Mouse (Mus musculus): ENCODE results near the gene Mob3b.
A peak's percentile ranks its signal among the peaks of the same experiment; 100 is the strongest.

The Mob3b gene

DNA sequence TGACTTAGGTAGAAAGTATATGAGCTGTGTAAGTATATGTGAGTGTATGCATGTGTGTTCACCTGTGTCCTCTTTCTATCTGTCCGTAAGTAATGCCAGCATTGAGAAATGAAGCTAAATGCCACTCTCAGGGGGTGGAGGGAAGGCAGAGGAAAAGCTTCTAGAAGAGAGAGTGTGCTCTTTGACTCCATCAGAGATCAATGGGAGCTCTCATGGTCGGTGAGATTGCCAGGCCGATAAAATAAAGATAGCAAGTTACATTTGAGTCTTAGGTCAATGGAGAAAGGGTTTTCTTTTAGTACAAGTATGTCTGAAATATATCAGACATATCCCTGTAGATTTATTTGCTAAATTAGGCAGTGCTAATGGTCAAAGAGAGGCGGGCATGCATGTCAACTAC lies 9.0 kb downstream of the Mob3b start:
- no peak for DNase-seq (ENCODE audit: low read depth, low spot score)

DNA sequence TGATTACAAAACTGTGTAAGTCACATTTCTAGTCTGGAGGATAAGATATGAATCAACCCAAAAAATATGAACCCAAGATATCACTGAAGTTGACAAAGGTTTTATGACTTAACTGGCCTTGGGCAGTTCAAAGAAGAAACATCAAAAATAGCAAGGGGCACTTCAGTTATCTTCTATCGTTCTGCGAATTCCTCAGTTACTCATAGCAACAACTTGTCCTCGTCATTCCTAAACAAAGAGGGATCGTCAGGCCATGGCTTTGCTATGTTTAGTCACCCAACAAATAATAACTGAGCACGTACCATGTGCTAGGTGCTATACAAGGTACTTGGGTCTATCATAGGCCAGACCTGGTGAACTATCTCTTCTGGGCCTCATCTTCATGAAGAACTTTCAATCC lies 10.7 kb downstream of the Mob3b start:
- DNase-seq (ENCODE audit: low read depth, low spot score): no peak

DNA sequence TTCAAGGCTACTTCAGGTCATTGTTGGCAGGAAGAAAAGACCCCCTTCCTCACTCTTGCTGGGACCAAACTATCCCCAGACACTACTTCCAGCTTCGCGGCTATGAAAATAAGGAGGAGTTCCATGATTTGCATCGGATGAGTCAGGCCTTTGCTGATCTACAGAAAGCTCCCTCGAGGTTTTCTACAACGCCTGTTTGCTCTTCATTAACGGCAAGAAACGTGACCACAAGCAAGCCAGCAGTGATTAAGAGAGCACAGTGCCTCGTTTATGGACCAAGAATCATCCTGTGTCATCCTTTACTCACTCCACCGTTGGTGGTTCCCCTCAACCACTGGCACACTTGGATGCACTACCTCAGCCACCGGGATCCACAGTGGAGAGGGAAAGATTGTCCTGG lies 11.6 kb downstream of the Mob3b start:
- no peak for DNase-seq (ENCODE audit: low read depth, low spot score)

DNA sequence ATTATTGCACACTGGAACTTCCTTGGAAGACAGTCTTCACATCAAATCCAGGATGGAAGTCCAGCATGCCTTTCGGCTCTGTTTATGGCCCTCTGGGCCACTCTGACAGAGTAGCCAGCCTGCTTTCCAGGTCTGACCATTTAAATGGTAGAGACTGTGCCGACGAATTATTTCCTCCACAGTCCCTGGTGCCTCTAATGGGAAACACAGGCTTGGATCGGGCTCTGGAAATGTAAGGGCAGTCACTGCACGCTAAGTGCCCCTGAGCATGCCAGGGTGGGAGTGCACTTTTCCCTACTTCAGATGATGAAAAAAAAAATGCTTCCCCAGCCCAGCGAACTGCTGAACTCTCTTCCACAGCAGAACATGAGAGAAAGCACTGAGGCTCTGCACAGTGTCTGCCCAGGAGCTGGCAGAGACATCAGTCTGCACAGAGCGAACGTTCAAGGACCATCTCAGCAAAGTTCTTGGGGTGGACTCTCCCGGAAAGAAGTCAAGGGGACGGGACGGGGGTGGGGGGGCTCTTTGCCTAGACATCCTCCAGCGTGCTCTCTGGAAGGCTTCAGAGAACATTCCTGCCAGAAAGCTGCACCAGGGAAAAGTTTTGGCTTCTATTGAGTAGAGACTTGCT lies 13.7 kb downstream of the Mob3b start:
- DNase-seq (ENCODE audit: low read depth, low spot score): no peak

DNA sequence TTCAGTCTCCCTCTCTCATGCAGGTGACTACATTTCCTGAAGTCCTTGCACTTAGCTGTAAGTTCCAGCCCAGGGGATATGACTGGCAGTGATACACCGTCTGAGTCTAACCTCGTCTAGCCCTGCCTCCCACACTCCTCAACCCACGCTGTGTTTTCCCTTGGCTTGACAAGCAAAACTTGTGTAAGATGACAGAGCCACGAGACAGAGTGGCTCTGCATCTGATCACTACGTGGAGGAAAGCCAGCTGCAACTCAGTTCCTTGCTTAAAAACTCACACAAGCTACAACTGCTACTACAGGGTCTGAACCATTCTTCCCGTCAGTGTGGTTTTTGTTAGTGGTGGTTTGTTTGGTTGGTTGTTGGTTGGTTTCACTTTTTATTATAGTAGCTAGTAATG lies 17.0 kb downstream of the Mob3b start:
- no peak for DNase-seq (ENCODE audit: low read depth, low spot score)

DNA sequence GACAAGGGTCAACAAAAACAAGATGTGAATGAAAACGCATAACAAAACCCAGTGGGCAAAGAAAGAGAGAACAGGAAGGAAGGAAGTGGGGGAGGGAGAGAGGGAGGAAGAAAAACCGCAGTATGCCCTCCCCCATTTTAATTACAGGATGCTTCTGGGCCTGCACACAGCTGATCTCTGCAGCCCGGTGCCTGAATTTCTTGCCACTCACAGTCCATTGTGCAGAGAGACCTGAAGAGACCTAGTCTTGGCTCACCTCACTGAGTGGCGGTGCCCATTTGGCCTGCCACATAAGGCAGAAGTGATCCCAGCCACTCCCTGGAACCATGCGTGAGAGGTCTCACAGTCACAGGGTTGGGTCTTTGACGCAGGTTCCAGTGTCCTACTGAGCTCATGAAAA lies 19.2 kb downstream of the Mob3b start:
- DNase-seq (ENCODE audit: low read depth, low spot score): no peak

DNA sequence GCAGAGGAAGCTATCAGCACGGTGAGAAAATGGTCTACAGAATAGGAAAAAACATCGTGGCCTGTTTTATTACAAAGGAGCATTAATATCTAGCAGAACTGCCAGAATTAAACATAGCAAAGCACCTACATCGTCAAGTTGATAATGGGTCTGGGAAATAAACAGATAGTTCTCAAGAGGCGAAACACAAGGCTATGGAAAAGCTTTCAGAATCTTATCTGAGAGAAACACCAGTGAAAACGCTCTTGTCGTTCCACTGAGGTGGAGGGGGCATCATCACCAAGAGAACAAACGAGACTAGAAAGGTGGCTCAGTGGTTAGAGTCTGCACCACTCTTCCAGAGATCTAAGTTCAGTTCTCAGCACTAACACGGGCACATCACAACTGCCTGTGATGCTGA lies 20.3 kb downstream of the Mob3b start:
- no peak for DNase-seq (ENCODE audit: low read depth, low spot score)

DNA sequence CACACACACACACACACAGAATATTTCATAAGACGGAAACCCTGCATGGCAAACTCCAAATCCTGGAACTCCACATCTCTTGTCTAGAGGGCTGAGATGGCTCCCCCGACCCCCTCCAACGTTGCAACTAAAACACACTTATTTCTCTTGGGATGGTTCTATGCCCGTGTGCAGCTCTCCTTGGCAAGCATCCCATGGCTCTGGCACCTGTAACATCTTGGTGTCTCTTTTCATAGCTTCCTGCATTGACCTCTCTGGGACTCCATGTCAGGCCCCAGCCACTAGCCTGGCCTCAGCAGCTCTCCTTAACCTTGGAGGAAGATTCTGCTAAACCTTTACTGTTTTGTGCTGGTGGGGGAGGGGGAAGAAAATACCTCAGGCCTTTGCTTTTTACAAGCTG lies 21.5 kb downstream of the Mob3b start:
- no peak for DNase-seq (ENCODE audit: low read depth, low spot score)

DNA sequence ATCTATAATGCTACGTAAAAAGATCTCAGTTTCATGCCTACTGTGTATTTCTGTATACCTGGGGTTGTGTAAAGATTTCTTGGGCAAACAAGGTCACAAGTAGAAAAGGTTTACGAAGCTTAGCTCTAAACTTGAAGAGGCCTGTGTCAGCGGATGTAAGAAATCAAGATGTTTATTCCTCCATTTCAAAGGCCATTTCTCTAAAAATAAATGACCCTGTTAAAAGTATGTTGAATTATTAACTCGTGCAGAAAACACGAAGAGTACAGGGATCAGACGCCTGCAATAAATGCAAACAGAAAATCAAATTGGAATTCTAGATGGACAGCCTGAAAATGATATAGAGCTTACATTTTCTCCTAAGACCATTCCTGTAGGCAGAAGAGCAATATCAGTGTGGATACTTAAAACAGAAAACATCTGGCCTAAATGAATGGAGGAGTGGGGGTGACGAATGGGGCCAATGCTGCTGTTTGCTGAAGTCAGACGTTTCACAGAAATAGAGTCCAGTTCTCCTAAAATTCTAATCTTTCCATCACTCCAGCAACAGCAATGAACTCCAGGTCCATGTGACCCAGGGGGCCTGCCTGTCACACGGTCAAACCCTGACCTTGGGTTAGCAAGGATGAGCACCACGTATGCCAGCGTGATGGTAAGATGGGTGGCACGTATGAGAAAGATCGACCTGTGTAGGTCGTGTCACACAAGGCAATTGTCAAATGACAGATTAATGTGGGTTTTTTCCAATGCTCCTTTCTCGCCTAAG lies 22.3 kb downstream of the Mob3b start:
- no peak for DNase-seq (ENCODE audit: low read depth, low spot score)

DNA sequence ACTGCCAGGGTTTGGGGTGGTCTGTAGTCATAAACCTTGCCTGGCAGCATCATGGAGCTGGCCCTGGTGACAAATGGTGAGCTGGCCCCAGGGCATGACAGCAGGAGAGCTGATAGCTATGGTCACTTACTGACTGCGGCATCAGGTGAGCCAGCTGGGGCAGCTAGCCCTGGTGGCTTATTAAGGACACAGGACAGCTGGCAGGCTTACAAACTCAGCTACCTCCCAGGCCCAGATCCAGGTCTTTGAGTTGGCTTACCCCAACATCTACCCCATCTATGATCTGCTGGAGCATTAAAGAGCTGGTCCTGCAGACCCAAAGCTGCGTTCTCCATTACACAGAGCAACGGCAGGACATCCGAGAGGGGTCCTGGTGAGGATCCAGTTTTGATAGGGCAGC lies 23.9 kb downstream of the Mob3b start:
- DNase-seq (ENCODE audit: low read depth, low spot score): no peak

DNA sequence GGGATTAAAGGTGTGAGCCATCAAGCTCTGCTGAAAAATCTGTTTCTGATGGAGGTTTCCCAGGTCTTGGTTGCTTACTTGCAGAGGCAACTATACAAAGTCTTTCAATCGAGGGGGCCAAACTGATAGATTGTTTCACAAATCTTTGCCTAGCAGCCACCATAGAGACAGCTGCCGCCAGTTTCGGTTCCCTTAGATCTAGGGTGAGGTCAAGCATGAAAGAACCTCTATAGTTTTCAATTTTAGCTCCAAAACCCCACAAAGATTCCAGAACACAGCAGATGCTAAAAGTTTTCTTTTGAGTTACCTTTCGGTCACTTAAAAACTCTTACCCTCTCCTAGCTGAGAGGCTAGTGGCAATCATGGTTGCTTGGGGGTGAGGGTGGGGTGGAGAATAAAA lies 25.7 kb downstream of the Mob3b start:
- DNase-seq (ENCODE audit: low read depth, low spot score): no peak

DNA sequence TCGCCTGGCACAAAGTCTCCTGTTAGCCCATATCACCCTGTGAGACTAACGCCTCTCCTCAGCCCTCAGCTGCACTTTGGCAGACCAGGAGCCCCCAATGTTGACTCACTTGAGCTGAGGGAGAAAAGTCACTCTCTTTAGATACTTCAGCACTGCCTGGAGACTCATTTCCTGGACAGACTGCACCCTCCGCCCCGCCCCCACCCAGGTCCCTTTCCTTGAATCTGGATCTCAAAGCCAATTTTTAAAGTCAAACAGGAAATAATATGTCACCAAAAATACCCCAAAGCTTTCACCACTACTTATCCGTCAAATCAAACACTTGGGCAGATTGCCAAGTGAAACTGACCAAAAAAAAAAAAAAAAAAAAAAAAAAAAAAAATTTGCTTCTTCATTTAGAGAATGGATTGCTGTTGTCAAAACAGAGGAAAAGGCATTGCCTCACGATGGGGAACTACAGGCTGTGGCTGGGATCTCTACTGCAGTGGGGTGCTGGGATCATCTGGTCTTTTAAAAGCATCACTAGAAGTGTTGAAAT lies 26.8 kb downstream of the Mob3b start:
- peak; percentile 40 for DNase-seq (ENCODE audit: low read depth, low spot score)

DNA sequence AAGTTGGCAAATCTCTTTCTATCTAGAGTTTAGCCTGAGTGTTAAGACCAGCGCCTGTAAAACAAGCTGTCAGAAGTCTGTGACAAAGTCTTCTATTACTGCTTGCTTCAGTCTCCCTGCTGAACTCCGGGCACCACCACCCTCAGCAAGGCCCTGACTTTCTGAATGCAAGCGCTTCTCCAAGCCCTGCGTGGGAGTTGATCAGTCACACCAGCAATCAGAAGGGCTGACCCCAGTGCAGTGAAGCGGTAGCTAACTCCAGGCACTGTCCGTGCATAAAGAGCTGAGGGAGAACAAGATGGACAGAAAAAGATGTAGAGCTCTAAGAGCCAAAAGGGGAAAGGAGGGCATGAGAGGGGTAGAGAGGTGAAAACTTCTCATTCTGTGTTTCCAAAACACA lies 29.5 kb downstream of the Mob3b start:
- DNase-seq (ENCODE audit: low read depth, low spot score): no peak

DNA sequence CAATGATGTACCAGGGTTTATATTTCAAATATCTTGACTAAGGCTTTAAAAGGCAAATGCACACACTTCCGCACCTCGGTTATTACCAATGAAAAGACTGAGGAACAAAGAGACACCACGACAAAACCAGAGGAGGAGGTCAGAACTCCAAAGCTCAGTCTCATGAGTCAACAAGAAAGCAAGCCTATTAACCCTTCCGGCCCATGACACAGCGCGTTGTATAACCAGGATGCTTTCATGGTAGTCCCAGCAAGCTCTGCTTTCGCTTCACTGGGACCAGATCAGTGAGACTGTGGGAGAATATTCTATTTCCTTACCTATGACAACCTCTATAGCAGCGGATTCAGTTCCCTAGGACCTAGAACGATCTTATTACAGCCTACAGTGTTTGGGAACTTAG lies 30.5 kb downstream of the Mob3b start:
- DNase-seq (ENCODE audit: low read depth, low spot score): no peak

DNA sequence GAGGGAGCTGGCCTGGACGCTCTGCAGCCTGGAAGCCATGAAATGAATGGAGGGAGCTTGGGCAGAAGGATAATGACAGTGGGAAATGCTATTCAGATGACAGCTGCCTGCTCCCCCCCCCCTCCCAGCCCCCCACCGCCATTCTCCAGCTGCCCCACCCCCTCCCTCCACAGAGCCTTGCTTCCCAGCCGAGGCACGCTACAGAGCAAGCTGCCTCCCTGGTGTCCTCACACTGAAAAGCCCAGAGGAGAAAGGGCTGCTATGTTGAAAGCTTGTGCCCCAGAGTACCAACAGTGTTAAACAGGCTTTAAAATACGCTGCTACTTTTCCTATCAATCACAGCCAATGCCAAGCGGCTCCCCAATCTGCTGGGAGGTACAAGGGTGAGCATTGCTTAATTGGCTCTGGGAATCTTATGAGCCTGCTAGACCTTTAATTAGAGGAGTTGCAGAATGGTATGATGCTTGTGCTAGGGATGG lies 31.9 kb downstream of the Mob3b start:
- no peak for DNase-seq (ENCODE audit: low read depth, low spot score)

DNA sequence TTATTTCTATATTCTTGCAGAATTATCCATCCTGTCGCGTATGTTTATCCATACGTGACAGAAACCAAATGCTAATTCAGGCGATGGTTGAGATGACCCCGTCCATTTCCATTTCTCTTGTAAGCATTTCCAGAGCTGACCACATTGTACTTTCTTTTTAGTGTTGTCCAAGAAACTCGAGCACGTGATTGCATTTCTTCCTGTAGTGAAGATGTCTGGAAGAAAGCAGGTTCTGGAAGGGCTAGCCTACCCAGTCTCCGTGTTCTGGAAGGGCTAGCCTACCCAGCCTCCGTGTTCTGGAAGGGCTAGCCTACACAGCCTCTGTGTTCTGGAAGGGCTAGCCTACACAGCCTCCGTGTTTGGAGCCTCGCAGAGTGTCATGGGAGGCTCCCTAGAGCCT lies 33.3 kb downstream of the Mob3b start:
- no peak for DNase-seq (ENCODE audit: low read depth, low spot score)

DNA sequence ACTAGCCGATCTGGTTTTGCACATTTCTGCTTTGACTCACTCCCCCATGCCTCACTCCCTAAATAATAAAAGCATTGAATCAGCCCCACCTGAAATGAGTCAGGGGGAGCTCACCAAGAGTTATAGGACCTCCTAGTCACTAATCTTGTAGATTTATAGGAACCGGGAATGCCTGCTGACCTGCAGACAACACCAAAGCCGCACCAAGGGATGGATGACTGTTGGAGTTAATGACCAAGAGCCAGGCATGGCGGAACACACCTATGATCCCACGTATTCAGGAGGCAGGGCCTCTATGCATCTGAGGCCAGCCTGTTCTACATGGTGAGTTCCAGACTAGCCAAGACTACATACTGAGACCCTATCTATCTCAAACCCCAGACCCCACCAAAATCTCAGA lies 34.2 kb downstream of the Mob3b start:
- no peak for DNase-seq (ENCODE audit: low read depth, low spot score)

DNA sequence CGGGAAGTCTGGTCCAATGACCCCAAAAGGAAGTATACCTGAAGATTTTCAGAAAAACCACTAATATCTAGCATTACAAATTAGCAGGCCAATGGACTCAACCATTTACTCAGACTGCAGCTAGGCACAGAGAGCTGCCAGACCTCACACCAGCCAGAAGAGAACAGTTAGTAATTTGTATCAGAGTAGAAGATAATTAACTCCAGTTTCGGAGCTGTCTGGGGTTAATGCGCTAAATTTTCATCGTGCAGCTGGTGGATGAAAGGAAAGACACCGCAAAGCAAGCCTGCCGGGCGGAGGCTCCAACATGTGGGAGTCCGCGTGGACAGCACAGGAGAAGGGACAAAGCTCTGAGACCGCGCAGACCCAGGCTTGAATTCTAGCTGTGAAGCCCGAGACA lies 36.2 kb downstream of the Mob3b start:
- no peak for DNase-seq (ENCODE audit: low read depth, low spot score)

DNA sequence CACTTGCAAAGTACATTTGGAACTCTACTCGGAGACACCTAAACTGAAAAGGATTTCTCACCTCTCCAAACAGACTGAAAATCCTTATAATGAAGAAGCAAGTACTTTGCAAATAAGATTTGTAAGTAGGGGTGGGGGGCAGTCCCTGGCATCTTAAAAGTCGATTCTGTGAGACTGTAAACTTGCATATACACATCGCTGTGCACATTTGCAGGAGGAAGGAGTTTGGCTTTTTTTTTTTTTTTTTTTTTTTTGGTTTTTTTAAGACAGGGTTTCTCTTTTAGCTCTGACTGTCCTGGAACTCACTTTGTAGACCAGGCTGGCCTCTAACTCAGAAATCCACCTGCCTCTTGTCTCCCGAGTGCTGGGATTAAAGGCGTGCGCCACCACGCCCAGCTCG lies 36.7 kb downstream of the Mob3b start:
- DNase-seq (ENCODE audit: low read depth, low spot score): no peak

DNA sequence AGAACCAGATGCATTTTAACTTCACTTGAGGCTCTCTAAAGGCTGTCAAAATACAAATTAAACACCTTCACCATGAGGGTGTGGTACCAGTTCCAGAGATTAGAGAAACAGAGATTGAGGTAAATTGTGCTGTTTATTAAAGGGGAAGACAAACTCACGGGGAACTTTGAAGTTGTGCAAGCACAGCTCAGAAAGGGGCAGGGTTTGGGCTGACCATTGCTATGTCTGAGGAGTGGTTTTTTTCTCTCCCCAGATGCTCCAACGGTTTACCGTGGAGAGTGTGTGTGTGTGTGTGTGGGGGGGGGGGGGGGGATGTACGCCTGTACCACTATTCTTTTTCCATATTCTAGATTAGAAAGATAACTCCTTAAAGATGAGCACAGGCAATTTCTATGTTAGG lies 37.1 kb downstream of the Mob3b start:
- no peak for DNase-seq (ENCODE audit: low read depth, low spot score)

DNA sequence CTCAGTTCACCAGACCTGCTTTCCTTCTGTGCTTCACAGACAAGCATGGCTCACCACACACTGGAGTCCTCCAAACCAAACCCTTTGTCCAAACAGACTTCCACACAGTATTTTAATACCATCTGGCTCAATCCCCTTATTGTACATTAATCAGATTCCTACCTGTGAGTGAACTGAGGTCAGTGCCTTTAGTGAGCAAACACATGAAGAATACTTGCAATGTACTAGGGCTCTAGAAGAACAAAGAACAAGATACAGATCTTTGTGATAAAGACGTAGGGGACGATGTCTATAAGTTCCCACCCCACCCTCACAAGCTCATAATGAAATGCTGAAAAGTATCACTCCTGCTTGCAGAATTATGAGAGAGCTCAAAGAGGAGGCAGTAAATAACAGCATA lies 38.4 kb downstream of the Mob3b start:
- no peak for DNase-seq (ENCODE audit: low read depth, low spot score)

DNA sequence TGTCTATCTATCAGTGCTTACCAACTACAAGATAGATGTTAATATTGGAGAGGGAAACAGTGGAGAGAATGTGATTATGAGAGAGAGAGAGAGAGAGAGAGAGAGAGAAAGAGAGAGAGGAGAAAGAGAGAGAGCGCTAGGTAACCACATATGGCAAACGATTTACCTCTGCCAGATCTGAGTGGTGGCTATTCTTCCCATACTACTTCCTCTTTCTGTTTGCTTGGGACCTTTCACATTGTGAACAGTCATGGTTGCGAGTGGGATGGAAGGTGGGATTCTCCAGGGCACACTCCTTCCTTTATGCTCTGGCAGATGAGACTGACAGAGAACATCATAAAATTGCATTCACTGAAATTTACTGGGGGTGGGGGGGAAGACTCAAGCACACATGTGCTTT lies 40.1 kb downstream of the Mob3b start:
- DNase-seq (ENCODE audit: low read depth, low spot score): no peak

DNA sequence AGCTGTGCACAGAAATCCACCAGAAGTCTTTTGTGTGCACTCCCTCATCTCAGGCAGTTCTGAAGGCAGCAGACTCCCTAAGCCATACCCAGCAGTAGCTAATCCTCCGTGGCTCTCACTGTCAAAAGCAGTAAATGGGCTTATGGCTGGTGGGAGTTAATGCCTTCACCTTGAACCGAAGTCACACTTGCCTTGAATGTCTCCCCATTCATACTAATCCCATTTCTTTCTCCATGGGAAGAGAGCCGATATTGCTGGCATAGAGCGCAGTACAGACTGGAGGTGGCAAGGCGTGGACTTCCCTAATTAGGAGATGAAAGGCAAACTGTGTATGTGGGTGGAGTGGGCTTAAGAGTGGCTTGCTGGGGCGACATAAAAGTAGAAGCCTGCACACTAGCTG lies 41.4 kb downstream of the Mob3b start:
- DNase-seq (ENCODE audit: low read depth, low spot score): no peak
